Mouse (Mus musculus) fat pad, adult 2 months (tissue): ENCODE results near the gene Ceacam10.
"Not testable (repeated sequence)": the region's sequence is repeated elsewhere in the genome, so short reads cannot be mapped to it uniquely, and the experiment has no call there.

Source experiments
- DNase-seq: peaks from one replicate; pipeline ENCODE4 v3.0.0-alpha.2; 2011; ENCODE audit warnings: low read depth, low spot score; ENCODE audit errors: extremely low read depth

Gene Ceacam10

GRCm38 (mm10) chr7:24776918-24777317 is at the start of gene Ceacam10:
Gene Ceacam10 (plus strand): TSS chr7:24777206.
- not testable (repeated sequence) for DNase-seq

DNA sequence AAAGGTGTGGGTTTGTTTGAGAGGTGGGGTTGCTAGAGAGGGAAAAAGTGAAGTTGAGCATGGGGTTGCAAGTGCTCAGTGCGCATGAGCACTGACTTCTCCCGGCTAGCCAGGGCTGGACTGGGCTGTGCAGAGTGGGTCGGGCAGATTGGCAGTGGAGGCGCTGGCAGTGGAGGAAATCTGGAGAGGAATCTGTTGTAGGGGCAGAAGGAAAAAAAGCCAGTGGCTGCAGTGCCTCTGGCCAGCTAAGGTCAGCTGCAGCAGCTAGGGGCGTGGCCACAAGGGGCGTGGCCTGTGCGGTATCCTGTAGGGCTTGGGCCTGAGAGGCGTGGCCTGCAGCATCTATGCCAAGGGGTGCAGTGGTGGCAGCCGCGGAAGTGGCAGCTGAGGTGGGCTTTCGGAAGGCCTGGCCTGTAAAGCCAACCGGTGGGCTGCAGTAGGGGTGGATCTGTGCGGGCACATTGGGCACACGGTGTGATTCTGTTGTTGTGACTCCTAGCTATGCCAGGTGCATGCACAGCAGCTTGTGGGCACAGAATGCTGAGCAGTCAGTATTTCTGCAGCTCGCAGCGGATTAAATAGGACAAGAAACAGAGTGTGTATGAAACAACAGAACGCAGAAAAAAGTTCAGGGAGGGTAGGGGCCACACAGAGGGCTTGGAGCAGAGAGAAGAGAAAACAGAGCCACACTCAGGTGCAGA is 40.9 kb upstream of the Ceacam10 start:
- DNase-seq: no peak

- no peak for DNase-seq
These were observed 26.3 kb upstream of the Ceacam10 start for GRCm38 (mm10) chr7:24750695-24751094.

DNA sequence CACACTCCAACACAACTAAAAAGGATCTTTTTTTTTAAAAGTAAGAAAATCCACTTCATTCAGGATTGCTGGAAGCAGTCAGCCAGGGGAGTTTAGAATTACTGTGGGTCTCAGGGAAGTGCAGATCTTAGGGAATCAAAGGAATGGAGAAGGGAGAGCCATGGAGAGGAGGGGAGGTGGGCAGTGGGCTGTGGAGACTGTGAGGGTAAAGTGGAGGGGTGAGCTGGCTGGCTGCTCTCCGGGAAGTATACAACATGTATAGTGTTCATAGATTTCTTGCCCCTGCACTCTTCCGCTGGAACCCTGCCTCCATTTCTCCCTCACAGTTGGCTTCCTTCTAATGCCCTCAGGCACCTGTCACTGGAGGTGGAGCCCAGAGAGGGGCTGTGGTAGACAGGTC is 25.4 kb upstream of the Ceacam10 start:
- DNase-seq: no peak

GRCm38 (mm10) chr7:24753476-24753875 is 23.5 kb upstream of the Ceacam10 start:
- DNase-seq: no peak

GRCm38 (mm10) chr7:24758520-24758919 is 18.5 kb upstream of the Ceacam10 start:
- DNase-seq: no peak

DNA sequence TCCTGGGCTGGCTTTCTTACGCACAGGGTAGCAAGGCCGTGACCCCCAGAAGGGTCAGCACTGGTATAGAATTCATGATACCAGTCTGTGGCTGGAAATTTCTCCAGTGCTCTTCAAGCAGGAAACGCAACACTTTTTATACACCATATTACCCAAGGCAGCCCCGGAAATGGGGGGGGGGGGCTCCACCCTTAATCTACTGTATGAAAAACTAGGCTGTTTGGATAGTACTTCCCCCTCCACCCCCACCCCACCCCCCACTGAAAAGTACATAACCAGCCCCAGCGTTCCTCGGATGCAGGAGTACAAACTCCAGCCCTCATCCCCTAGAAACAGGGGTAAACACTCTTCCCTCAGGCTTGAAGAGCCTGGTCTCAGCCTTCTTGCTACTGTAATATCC is 16.8 kb upstream of the Ceacam10 start, which contains the start of gene Cd177:
Gene Cd177, minus strand, starts transcription at position 101 of the 400 bp plus-strand sequence.
- DNase-seq: no peak

- DNase-seq: no peak
These were observed 15.8 kb upstream of the Ceacam10 start for GRCm38 (mm10) chr7:24761161-24761560.

- no peak for DNase-seq
These were observed 14.4 kb upstream of the Ceacam10 start for GRCm38 (mm10) chr7:24762574-24762973.

GRCm38 (mm10) chr7:24771361-24771760 is 5.6 kb upstream of the Ceacam10 start:
- DNase-seq: no peak

DNA sequence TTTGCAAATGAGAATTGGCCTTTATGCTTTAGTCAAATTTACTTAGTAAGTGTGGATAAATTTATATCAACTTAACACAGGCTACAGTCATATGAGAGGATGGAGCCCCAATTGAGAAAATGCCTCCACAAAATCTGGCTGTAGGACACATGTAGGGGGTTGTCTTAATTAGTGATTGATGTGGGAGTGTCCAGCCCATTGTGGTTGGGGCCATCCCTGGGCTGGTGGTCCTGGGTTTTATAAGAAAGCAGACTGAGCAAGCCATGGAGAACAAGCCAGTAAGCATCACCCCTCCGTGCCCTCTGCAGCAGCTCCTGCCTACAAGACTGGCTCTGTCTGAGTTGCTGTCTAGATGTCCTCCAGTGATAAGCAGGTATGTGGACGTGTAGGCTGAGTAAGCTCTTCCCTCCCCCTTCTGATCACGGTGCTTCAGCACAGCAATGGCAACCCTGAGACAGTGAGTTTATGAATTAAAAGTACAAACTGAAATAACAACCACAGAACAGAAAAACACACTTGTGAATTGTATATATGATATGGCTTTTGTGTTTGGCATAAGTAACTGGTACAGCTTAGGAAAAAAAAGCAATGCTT is 3.0 kb upstream of the Ceacam10 start:
- DNase-seq: no peak

DNA sequence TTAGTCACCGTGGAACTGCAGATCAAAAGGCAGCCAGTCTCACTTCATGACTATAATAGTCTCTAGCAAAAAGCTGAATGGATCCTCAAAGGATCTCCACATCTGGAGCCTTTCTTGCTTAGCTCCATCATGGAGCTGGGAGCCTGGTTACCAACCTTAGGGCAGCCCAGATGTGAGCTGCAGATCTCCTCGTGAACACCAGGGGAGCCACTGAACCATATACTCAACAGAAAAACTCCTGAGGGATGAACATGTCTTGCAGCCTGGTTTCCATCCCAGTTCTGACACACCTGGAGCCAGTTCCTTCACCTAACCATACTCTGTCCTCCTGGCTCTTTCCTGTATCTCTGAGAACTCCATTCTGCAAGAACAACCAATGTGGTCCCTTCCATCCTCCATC is 861 bp upstream of the Ceacam10 start:
- no peak for DNase-seq

DNA sequence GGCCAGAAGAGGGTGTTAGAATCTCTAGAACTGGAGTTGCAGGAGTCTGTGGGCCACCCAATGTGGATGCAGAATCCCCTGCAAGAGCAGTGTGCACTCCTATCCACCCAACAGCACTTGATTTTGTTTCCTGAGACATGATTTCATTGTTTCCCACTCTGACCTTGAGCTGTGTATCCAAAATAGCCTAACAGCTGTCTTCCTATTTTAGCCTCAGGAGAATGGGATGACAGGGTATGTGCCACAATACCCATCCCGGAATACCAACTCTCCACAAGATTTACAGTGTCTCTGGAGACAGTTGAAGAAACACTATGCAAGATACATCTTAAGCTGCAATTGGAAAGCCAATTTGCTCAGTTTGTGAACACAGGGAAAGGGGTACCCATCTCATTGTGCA is 20.9 kb downstream of the Ceacam10 start:
- no peak for DNase-seq

- DNase-seq: no peak
These were observed 25.3 kb downstream of the Ceacam10 start for GRCm38 (mm10) chr7:24802149-24802767.

GRCm38 (mm10) chr7:24804826-24805225 is 27.8 kb downstream of the Ceacam10 start:
- DNase-seq: no peak

DNA sequence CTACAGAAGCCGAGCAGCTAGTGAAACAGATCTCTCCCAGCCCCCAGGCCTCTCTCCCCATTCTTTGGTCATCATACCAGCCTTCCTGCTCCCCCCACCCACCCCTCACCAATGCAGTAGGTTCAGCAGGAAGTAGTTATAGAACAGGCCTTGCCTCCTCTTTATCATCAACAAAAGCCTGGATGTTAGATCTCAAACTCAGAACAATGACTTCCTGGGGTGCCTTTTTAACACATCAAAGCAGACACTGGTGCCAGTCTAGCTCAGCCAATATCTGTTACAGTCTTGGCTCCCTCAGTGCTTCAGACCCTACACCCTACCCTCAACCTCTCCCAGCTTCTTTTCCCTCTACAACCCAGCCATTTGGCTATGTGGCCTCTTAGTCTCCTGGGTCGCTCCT is 32.0 kb downstream of the Ceacam10 start:
- DNase-seq: no peak

DNA sequence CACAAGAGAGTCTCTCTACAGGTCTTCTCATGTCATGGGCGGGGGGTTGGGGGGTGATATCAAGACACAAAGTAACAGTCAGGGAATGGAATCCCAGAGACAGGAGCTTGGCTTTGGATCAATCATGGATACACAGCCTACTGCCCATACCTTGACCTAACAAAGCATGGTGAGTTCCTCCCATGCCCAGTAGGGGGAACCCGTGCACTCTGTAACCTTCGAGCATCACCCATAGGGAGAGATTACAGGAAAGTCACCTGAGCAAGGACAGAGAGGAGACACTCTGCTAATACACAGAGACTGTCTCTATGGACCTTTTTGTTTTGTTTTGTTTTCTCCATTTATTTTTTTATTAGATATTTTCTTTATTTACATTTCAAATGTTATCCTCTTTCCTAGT is 40.5 kb downstream of the Ceacam10 start:
- no peak for DNase-seq

DNA sequence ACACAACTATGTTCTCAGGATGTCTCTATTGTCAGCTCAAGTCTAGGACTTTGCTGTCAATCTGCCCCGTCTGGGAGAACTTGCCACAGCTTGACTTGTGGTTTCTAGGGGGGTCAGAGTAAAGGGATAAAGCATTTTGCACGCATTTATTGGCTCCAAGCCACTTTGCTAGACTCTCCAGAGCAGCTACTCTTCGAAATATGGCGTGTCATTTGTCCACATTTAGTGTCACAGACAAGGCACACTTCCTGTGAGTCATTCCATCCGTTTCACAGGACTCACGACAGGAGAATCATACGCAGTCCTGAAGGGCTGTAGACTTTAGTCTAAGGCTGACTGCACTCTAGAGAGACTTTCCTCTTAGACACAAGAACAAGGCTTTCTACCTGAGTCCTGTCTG is 47.4 kb downstream of the Ceacam10 start:
- DNase-seq: no peak

DNA sequence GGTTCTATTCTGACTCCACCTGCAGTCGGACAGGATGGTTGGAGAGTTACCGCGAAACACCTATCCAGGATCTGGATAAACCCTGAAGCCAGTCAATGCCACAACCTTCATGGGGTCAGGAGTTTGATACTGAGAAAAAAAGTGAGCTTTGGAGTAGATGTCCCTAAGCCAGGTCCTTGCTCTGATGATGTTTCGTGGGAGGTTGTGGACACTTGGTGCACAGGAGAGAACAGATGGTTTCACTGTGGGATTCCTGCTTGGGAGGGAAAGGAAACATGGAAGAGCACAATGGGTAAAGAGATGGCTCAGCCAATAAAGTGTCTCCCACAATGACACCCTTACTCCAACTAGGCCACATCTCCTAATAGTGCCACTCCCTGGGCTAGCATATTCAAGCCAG is 50.2 kb downstream of the Ceacam10 start:
- no peak for DNase-seq
